Mouse (Mus musculus): ENCODE measurements at regions not wholly inside any gene's neighbourhood (a gene's known extent, or its start where the extent isn't known, plus 50 kb on each side); places are given as distances from the start of the nearest gene placed in this dataset.

- no peak for DNase-seq
Measured at GRCm38 (mm10) chr2:159401421-159402100, 607.0 kb downstream of the Dhx35 start.

DNA sequence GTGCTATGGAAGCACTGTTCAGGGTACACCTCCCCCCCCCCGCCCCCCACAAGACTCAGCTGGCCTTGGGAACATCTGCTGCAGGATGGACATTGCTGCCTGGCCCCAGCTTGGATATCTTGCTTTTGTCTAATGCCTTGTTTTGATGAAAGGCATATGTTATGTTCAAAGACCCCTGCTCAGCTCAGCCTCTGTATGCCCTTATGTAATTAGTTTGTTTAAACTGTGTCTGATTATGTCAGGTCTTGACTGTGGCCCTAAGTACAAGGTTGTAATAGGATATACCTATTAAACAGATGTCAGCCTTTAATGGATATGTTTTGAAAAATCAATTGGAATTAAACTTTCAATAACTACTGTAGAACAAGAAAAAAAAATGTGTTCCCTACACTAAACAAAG is 610.3 kb downstream of the Dhx35 start:
- DNase-seq, result no peak

DNA sequence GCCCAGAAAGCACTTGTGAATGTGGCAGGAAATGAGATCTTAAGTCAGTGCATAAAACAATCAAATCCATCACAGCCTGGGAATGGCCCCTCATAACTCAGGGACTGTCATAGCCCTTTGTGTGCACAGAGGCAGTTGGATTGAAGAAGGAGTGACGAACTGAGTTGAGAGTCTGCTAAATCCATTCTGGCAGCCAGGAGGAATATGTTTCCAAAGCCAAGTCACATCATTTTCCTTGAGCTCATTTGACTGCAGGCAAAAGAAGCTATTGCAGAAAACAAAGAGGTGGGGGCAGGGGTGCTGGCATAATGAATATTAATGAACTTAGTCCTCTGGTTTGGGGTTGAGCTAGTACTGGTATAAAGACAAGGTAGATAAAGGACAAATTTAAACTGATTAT is 620.0 kb downstream of the Dhx35 start:
- DNase-seq, result no peak

DNA sequence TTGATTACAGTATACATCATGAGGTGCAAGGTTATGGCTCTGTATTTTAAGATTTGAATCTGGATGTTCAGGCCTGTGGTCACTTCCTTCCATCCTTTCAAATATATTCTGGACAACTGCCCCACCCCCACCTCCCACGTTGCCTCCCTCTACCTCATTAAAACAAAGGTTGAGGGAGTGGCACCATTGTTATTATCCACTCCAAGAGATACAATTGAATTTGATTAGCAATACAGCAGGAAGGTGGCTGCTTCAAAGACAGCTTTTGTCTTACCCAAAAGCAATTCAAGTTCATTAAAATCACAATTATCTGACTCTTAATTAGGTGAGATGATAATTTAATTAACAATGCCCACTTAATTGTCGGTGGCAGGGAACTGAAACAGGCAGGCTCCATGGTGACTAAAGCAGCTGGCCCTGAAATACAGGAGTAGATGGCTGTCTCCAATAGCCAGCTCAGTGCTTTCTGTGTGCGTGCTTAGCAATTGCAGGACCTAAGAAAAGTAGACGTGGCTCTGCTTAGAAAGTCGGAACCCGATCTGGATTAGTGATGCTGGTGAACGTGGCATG is 623.8 kb downstream of the Dhx35 start:
- DNase-seq, result no peak

DNA sequence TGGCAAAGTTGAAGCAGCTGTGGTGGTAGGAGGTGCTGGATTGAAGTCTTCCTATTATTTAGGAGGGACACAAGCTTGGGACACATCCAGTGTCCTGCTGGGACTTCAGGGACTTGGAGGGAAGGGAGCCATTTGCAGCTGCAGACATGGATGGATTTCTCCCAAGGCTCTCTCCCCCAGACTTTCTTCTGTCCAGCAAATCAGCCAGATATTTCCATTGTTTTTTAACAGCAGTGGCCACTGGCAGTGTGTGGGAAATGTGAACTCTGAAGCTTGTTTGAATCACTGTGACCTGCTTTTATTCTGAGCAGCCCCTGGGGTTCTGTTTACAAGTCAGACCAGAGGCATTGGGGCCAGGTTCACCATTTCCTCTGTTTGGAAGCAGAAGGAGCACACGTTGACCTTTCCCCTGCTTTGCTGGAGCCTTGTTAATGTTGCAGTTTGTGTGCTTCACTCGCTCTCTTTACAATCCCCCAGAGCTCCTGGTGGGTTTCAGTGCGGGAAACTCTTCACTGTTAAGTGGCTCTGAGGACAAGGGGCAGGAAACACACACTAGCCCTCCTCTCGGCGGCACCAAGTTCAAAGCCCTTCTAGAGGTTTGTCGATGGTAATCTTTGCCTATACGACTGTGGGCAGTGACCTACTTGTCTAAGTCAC is 627.8 kb downstream of the Dhx35 start:
- no peak for DNase-seq

DNA sequence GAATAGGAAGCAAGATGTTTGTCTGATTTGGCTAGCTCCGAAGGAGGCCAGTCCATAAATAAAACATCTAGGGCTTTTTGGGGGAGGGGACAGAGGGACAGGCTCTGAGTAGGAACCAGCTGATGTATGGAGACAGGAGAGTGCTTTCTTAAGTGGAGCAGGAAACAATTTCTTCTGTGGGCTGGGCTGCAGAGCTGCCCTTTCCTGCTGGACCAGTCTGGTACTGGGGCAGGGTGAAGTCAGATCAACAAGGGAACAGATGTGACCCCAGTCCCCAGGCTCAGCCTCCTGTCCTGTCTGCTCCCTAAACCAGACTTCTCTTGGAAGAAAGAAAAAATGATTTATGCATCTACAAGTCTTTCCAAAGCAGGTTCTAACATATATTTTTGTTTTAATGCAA is 633.6 kb downstream of the Dhx35 start:
- DNase-seq, result no peak

GRCm38 (mm10) chr2:159430577-159431329 is 636.1 kb downstream of the Dhx35 start:
- DNase-seq, result no peak

- no peak for DNase-seq
Measured at GRCm38 (mm10) chr2:159438961-159439360, 644.4 kb downstream of the Dhx35 start.

DNA sequence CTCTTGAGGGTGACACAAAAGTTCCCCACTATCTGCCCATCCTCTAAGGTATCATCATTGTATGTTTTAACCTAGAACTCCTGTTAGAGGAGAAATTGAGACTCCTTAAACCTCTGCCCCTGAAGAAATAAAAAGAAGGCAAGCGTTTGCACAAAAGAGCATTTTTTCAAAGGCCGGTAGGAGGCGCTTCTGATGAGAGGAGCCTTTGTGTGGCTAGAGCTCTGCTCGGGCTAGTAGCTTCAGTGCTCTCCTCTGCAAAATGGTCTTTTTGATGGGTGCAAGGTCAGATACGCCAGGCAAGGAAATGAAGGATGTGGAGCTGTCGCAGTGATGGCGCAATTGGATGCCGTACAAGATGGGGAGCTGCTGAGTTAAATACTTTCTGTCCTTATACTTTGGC is 649.0 kb downstream of the Dhx35 start:
- no peak for DNase-seq

GRCm38 (mm10) chr2:159446434-159446833 is 651.8 kb downstream of the Dhx35 start:
- DNase-seq, result no peak

GRCm38 (mm10) chr2:159446886-159447285 is 652.3 kb downstream of the Dhx35 start:
- DNase-seq, result no peak

- no peak for DNase-seq
Measured at GRCm38 (mm10) chr2:159448976-159449375, 654.4 kb downstream of the Dhx35 start.

DNA sequence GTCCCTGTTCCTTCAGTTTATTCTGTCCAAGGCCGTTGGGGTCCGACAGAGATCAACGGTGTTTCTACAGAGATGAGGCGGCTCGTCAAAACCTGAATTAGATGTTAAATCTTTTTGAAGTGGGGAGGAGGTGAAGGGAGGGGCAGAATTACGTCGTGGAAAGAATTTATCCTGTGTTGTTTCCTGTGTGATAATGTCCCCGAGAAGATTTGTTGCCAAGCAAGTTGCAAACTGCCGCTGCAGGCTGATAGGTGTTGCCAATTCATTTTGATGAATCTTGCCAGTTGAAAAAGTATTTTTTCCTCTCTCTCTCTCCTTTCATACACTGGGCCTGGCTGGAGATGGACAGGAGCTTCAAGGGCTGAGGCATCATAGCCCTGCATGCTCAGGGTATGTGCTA is 656.8 kb downstream of the Dhx35 start:
- no peak for DNase-seq

GRCm38 (mm10) chr2:159481399-159482080 is 686.9 kb downstream of the Dhx35 start:
- no peak for DNase-seq

GRCm38 (mm10) chr2:159491090-159491489 is 696.5 kb downstream of the Dhx35 start:
- DNase-seq, result no peak

GRCm38 (mm10) chr2:159498691-159499090 is 704.1 kb downstream of the Dhx35 start:
- no peak for DNase-seq

DNA sequence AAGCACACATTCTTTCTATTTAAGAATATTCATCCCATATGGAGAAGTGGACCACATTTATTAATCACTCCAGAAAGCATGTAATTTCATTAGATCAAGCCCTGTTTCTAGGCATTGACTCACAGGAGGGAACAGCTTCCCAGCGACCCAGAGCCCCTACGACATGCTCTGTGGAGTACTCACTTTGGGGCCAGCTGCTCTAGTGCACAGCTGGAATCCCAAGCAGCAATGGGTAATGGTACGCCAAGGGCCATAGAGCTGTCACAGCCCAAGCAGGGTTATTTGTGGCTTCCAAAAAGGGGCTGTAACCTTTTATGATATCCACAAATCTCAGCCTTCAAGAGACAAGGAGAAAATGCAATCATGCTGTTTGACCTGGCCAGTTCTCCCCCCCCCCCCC is 706.4 kb downstream of the Dhx35 start:
- no peak for DNase-seq

DNA sequence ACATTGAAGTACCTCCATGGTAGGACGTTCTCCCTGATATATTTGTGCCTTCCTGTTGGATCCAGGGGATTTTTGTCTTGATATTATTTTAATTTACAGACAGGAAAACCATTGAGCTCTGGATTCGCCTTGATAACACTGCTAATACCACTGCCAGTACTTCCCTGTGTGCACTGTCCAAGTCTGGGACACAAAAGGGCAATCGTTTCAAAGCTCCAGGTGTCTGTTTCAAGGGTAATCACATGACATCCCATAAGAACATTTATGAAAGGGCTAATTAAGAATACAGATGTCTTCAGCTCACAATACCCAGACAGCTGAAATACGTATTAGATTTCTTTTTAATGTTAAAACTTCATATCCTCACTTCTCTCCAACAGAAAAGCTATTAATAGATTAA is 724.5 kb downstream of the Dhx35 start:
- DNase-seq, result no peak

GRCm38 (mm10) chr2:159523739-159524138 is 729.1 kb downstream of the Dhx35 start:
- no peak for DNase-seq

- DNase-seq, result peak; percentile 3
Measured at GRCm38 (mm10) chr2:159534951-159535350, 740.3 kb downstream of the Dhx35 start.

DNA sequence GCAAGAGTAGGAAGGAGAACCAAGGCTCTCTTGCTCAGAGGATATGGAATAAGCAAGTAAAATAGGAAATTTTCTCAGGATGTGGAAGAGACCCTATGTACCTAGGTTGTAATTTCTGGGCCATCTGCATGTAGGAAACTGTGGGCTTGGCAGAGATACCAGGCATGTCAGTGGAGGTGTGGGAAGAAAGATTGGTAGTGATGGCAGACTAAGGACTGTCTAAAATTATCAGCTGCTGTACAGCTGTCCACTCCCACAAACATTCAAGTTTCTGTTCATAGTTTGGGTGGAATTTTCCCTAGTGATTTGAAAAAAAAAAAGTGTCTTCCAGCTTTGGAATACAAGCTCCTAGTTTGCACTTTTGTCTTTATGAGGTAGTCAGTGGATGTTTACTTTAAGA is 744.7 kb downstream of the Dhx35 start:
- no peak for DNase-seq

GRCm38 (mm10) chr2:159557567-159557966 is 763.0 kb downstream of the Dhx35 start:
- no peak for DNase-seq

- no peak for DNase-seq
Measured at GRCm38 (mm10) chr2:159565255-159565654, 768.7 kb downstream of the Gm826 start.

Data from cerebellum, adult 9-10 months (tissue).